Mouse (Mus musculus): ENCODE data around the gene Tmem131. TPM values are rescaled to one million over a fixed set of nuclear protein-coding genes. Genes with fewer than 3 reads are reported as not detected.

Tmem131 gene
- total and polyA plus RNA-seq, 3 experiments: 9.7 to 39.9 (median 11.5) TPM

DNA sequence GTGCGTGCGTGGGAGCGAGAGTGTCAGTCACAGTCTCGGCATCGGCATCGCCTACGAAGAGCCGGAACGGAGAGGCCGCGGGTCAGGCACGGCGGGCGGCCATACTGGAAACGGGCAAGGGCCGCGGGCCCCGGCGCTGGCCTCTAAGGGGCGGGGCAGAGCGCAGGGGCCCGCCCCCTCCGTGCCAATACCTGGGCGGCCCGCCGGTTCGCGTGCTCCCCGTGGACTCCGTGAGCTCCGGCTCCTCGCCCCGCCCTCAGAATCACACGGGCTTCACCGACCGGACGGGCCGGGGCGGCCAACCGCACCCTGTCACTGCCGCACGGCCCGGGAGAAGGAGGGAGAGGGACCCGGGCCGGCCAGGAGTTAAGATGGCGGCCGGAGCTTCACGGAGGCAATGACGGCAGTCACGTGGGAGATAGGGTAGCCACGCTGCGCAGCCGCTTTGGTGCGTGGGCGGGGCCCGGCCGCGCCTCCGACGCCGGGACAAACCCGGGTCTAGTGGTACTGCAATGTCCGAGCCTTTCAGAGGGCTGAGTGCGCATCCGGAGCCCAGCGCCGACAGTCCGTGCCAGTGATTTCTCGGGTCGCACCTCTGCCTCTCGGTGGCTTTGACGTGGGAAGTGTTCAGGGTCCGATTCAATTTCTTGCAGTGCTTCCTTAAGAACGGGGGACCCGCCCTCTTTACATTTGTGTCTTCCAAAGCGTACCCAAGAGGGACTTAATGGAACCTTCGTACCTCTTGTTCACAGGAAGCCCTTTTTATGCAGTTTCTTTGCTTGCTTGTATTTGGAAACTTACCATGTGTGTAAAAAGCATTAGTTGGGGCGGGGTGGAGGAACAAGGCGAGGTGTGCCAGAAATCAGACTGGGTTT is 3.7 kb downstream of the Tmem131 start (continued):
- TF ChIP-seq GABPA (IDR thresholded peaks at IDR 0.05; ENCODE audit: insufficient replicate concordance, low read depth, low read length): peak; percentile 17; the same call in 1 of the 2 replicates
- no peak for TF ChIP-seq CHD1 (IDR thresholded peaks at IDR 0.05; ENCODE audit: low read depth, low read length)
- TF ChIP-seq POLR2A (IDR thresholded peaks at IDR 0.05; ENCODE audit: low read depth, low read length): peak; percentile 84
- TF ChIP-seq UBTF (IDR thresholded peaks at IDR 0.05; ENCODE audit: low read depth, low read length): no peak
- TF ChIP-seq SIN3A (IDR thresholded peaks at IDR 0.05; ENCODE audit: low read length): 0 out of 2 replicates have a peak, but pooled peaks have one; percentile 1
- peak; percentile 63; the same call in 1 of the 2 replicates for TF ChIP-seq ELF1 (IDR thresholded peaks at IDR 0.05; ENCODE audit: low read depth, low read length)
- TF ChIP-seq E2F4 (IDR thresholded peaks at IDR 0.05; ENCODE audit: insufficient replicate concordance, low read depth, low read length): no peak
- TF ChIP-seq HCFC1 (IDR thresholded peaks at IDR 0.05; ENCODE audit: low read depth, low read length): peak; percentile 93
- TF ChIP-seq SMC3 (IDR thresholded peaks at IDR 0.05; ENCODE audit: low read depth, low read length): no peak
- TF ChIP-seq ZKSCAN1 (IDR thresholded peaks at IDR 0.05; ENCODE audit: borderline replicate concordance, low read depth, low read length): no peak
- no peak; the same call in 1 of the 2 replicates for TF ChIP-seq MXI1 (IDR thresholded peaks at IDR 0.05; ENCODE audit: low read depth, low read length)
- TF ChIP-seq NRF1 (IDR thresholded peaks at IDR 0.05; ENCODE audit: low read depth, low read length): peak; percentile 92
- TF ChIP-seq ETS1 (conservative IDR thresholded peaks at IDR 0.05; ENCODE audit: low read depth, low read length): no peak
- TF ChIP-seq EP300 (IDR thresholded peaks at IDR 0.05; ENCODE audit: low read length): no peak
- no peak for TF ChIP-seq CTCF (conservative IDR thresholded peaks at IDR 0.05 in 1 of 2, IDR thresholded peaks at IDR 0.05 in 1 of 2; ENCODE audit: low read depth in 2 of 2, low read length in 2 of 2)
- TF ChIP-seq KAT2A (IDR thresholded peaks at IDR 0.05; ENCODE audit: insufficient replicate concordance, low read length): peak; percentile 86; the same call in 1 of the 2 replicates
- TF ChIP-seq PAX5 (IDR thresholded peaks at IDR 0.05; ENCODE audit: low read length): no peak
- no peak for TF ChIP-seq MYC (IDR thresholded peaks at IDR 0.05; ENCODE audit: low read depth, low read length)
- no peak for TF ChIP-seq MAFK (IDR thresholded peaks at IDR 0.05; ENCODE audit: insufficient replicate concordance, low read length)
- TF ChIP-seq MAZ (IDR thresholded peaks at IDR 0.05; ENCODE audit: low read depth, low read length): no peak

DNA sequence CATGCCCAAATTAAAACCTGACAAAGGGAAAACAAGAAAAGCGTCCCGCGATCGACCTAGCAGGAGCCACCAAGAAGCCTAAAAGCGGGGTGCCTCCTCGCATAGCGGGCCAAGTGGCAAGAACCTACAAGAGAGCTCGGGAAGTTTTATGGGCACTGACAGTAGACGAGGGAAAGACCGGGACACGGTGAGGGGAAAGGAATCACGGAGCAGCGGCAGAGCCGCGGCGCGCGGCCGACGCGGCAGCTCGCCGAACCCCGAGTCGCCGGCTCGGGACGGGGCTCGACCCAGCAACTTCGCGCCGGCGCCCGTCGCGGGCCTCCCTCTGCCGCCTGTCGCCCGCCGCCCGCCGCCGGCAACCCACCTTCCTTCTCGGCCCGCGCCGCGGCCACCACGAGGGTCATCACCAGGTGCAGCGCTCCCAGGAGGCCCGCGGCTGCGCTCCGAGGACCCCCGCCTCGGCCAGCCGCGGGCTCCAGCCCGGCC is 4.6 kb downstream of the Tmem131 start:
- no peaks in the 10 kb centered on the region for H3K9me3 ChIP-seq (replicated peaks; ENCODE audit: low read length)
- H3K27ac ChIP-seq (ENCODE audit: insufficient read depth, low read depth): no peak overlapping the region
- no peak for DNase-seq (ENCODE audit: extremely low read depth)
- H3K9ac ChIP-seq (ENCODE audit: insufficient read depth, low read depth): peak overlapping the region; percentile 89
- H3K4me3 ChIP-seq (replicated peaks in 1 of 3; ENCODE audit: low read depth in 2 of 3, low read length in 2 of 3, poor library complexity in 1 of 3): peak overlapping the region; percentile 79 to 95 (median 79)
- peak overlapping the region; percentile 76 for H3K4me2 ChIP-seq (ENCODE audit: insufficient read depth, low read depth, poor library complexity, severe bottlenecking)
- in situ Hi-C loops (cut with MboI; ENCODE audit: low pct_ligation_motif_present, low pct_unique_long_range_greater_than_20kb, low sequenced_read_pairs) (no loop called here), dilution Hi-C loops (cut with MboI; ENCODE audit: extremely low pct_ligation_motif_present, extremely low pct_unique_long_range_greater_than_20kb, low sequenced_read_pairs) (no loop called here)
- TF ChIP-seq CTCF (conservative IDR thresholded peaks at IDR 0.05 in 1 of 2, IDR thresholded peaks at IDR 0.05 in 1 of 2; ENCODE audit: low read depth in 2 of 2, low read length in 2 of 2) (no peak), MAFK (IDR thresholded peaks at IDR 0.05; ENCODE audit: insufficient replicate concordance, low read length) (no peak), NELFE (IDR thresholded peaks at IDR 0.05; ENCODE audit: low read depth, low read length) (no peak), TCF12 (IDR thresholded peaks at IDR 0.05; ENCODE audit: low read depth, low read length) (no peak)
- H3K79me2 ChIP-seq (replicated peaks; ENCODE audit: control insufficient read depth, extremely low read depth, insufficient read depth, poor library complexity, severe bottlenecking): peaks cover 30% of the 10 kb centered on the region
- no peaks in the 10 kb centered on the region for H3K27me3 ChIP-seq (replicated peaks)
- H3K36me3 ChIP-seq (replicated peaks in 1 of 2; ENCODE audit: control insufficient read depth in 1 of 2, insufficient read depth in 1 of 2, low read length in 1 of 2): peaks cover 0 to 5% of the 10 kb centered on the region in 2 experiments
- H3K4me1 ChIP-seq (ENCODE audit: control insufficient read depth in 1 of 2, insufficient read depth in 2 of 2): peaks cover 12 to 57% of the 10 kb centered on the region in 2 experiments; a peak in 3 of 4 replicates

All from CH12.LX (cell line).